Mouse (Mus musculus): Measurements from ENCODE around the gene 2300002M23Rik.

GRCm38 (mm10) chr17:35537421-35537820 is 29.8 kb upstream of the 2300002M23Rik start:
- TF ChIP-seq CTCF (IDR thresholded peaks at IDR 0.05; ENCODE audit: extremely low read depth, insufficient read depth, insufficient read length, insufficient replicate concordance) (no peak), POLR2A (IDR thresholded peaks at IDR 0.05; ENCODE audit: low read depth, low read length) (no peak)
